Mouse (Mus musculus): Measurements from ENCODE around the gene AI597479.

DNA sequence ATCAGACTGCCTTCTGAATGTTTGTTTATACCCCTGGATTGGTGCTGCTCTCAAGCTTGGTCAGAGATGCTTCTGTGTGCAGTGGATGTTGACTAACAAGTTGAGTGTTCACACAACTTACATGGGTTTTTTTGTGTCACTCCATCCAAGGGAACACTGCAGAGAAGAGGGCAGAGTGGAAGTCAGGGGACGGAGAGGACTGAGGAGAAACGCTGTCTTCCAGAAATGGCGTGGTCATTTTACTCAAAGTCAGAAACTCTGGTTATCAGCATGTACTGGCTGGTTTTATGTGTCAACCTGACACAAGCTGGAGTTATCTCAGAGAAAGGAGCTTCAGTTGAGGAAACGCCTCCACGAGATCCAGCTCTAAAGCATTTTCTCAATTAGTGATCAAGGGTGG lies 22.4 kb downstream of the AI597479 start:
- no peak for TF ChIP-seq FLI1 (IDR thresholded peaks at IDR 0.05; ENCODE audit: low read length)
- TF ChIP-seq GATA1 (IDR thresholded peaks at IDR 0.05; ENCODE audit: borderline replicate concordance, low read length), result no peak
